Comparison of ENCODE assay signal across 8 mouse cellular contexts in genomic region chr7:89632342-89633251, GRCm38 (mm10). TPM values are rescaled to one million over a fixed set of nuclear protein-coding genes. Genes with fewer than 3 reads are reported as not detected.
A peak's percentile ranks its signal among the peaks of the same experiment; 100 is the strongest.
DNase-seq lines count a peak whose midpoint lies in the region; ATAC-seq and TF ChIP-seq lines count a peak whose summit lies in the region.

Gene Me3 (plus strand): TSS chr7:89632392.

- H3K4me2 ChIP-seq in forebrain, embryonic 13.5 days = peak within 1 kb of the TSS; percentile 99
- peak within 1 kb of the TSS; percentile 97 for H3K4me2 ChIP-seq in heart, embryonic 15.5 days
- peak within 1 kb of the TSS; percentile 93 for H3K4me2 ChIP-seq in liver, embryonic 11.5 days
- peak within 1 kb of the TSS; percentile 90 for H3K4me2 ChIP-seq in neural tube, embryonic 11.5 days (ENCODE audit: low read depth)

- H3K36me3 ChIP-seq in ES-Bruce4 (ENCODE audit: control insufficient read depth, insufficient read depth, low read length, poor library complexity, severe bottlenecking) = no peaks in the 10 kb centered on the region
- no peaks in the 10 kb centered on the region for H3K36me3 ChIP-seq in forebrain, embryonic 13.5 days (ENCODE audit: poor library complexity, severe bottlenecking)
- H3K36me3 ChIP-seq in heart, embryonic 15.5 days = no peaks in the 10 kb centered on the region
- no peaks in the 10 kb centered on the region for H3K36me3 ChIP-seq in liver, embryonic 11.5 days (ENCODE audit: control insufficient read depth, insufficient read depth, low read length)
- H3K36me3 ChIP-seq in neural tube, embryonic 11.5 days (ENCODE audit: control insufficient read depth, insufficient read depth, low read length) = no peaks in the 10 kb centered on the region

- WGBS in forebrain, embryonic 13.5 days = 5% methylated on average over 49 of the region's 49 CpGs
- WGBS in heart, embryonic 15.5 days = 5% methylated on average over 49 of the region's 49 CpGs
- 11% methylated on average over 45 of the region's 49 CpGs for WGBS in liver, embryonic 11.5 days
- WGBS in neural tube, embryonic 11.5 days = 5% methylated on average over 49 of the region's 49 CpGs

- no peak for TF ChIP-seq EP300 in ES-Bruce4 (IDR thresholded peaks at IDR 0.05; ENCODE audit: insufficient read depth, low read depth, low read length)

- H3K4me3 ChIP-seq in ES-Bruce4 (ENCODE audit: low read depth, low read length) = peak within 1 kb of the TSS; percentile 77
- H3K4me3 ChIP-seq in brown adipose tissue, adult 24 weeks (ENCODE audit: insufficient read depth, low read depth, low read length) = peak within 1 kb of the TSS; percentile 91
- H3K4me3 ChIP-seq in forebrain, embryonic 13.5 days = peak within 1 kb of the TSS; percentile 68
- peak within 1 kb of the TSS; percentile 77 for H3K4me3 ChIP-seq in heart, embryonic 15.5 days
- peak within 1 kb of the TSS; percentile 48 for H3K4me3 ChIP-seq in liver, embryonic 11.5 days (ENCODE audit: low read depth, low read length)
- H3K4me3 ChIP-seq in neural tube, embryonic 11.5 days (ENCODE audit: low read depth, low read length) = peak within 1 kb of the TSS; percentile 49

- H3K4me1 ChIP-seq in ES-Bruce4 (ENCODE audit: control insufficient read depth, insufficient read depth, low read length) = no peaks in the 10 kb centered on the region
- no peaks in the 10 kb centered on the region for H3K4me1 ChIP-seq in brown adipose tissue, adult 24 weeks (ENCODE audit: control insufficient read depth, insufficient read depth, insufficient read length, low read length)
- H3K4me1 ChIP-seq in forebrain, embryonic 13.5 days = peaks cover 12% of the 10 kb centered on the region; the same call in 1 of the 2 replicates
- peaks cover 2% of the 10 kb centered on the region; the same call in 1 of the 2 replicates for H3K4me1 ChIP-seq in heart, embryonic 15.5 days (replicated peaks)
- no peaks in the 10 kb centered on the region for H3K4me1 ChIP-seq in liver, embryonic 11.5 days (replicated peaks; ENCODE audit: control insufficient read depth, insufficient read depth, low read length)
- peaks cover 3% of the 10 kb centered on the region; the same call in 1 of the 2 replicates for H3K4me1 ChIP-seq in neural tube, embryonic 11.5 days (ENCODE audit: control insufficient read depth, insufficient read depth, low read length)

- TF ChIP-seq POLR2A in ES-Bruce4 (IDR thresholded peaks at IDR 0.05; ENCODE audit: insufficient read depth, low read length) = no peak

- TF ChIP-seq CTCF in ES-Bruce4 (IDR thresholded peaks at IDR 0.05; ENCODE audit: low read depth, low read length) = no peak

- peak; percentile 85 for DNase-seq in kidney, postnatal 14 days
- no peak for DNase-seq in liver, embryonic 11.5 days (ENCODE audit: low spot score)
- DNase-seq in neural tube, embryonic 11.5 days (ENCODE audit: low spot score) = peak; percentile 64
- DNase-seq in urinary bladder, postnatal 4 days (ENCODE audit: low spot score in 2 of 2) = peak; percentile 24 to 68

- H3K27ac ChIP-seq in ES-Bruce4 (ENCODE audit: insufficient read depth, low read length) = no peak within 1 kb of the TSS
- peak within 1 kb of the TSS; percentile 80 for H3K27ac ChIP-seq in brown adipose tissue, adult 24 weeks (replicated peaks; ENCODE audit: low read depth, low read length)
- no peak within 1 kb of the TSS for H3K27ac ChIP-seq in forebrain, embryonic 13.5 days
- H3K27ac ChIP-seq in heart, embryonic 15.5 days = peak within 1 kb of the TSS; percentile 37; the same call in 1 of the 2 replicates
- H3K27ac ChIP-seq in liver, embryonic 11.5 days (ENCODE audit: low read depth, low read length) = no peak within 1 kb of the TSS
- no peak within 1 kb of the TSS for H3K27ac ChIP-seq in neural tube, embryonic 11.5 days (ENCODE audit: low read depth, low read length)

- peaks cover 2% of the 10 kb centered on the region; the same call in 1 of the 2 replicates for H3K9me3 ChIP-seq in ES-Bruce4 (replicated peaks; ENCODE audit: control insufficient read depth, insufficient read depth, low read length, poor library complexity, severe bottlenecking)
- H3K9me3 ChIP-seq in forebrain, embryonic 13.5 days (replicated peaks) = no peaks in the 10 kb centered on the region
- no peaks in the 10 kb centered on the region for H3K9me3 ChIP-seq in heart, embryonic 15.5 days (replicated peaks)
- no peaks in the 10 kb centered on the region for H3K9me3 ChIP-seq in liver, embryonic 11.5 days (ENCODE audit: control insufficient read depth, low read length)
- no peaks in the 10 kb centered on the region for H3K9me3 ChIP-seq in neural tube, embryonic 11.5 days (ENCODE audit: control insufficient read depth, low read length)

- H3K27me3 ChIP-seq in ES-Bruce4 (ENCODE audit: control insufficient read depth, insufficient read depth, low read length, poor library complexity, severe bottlenecking) = no peaks in the 10 kb centered on the region; the same call in 1 of the 2 replicates
- peaks cover 5% of the 10 kb centered on the region; the same call in 1 of the 2 replicates for H3K27me3 ChIP-seq in forebrain, embryonic 13.5 days
- H3K27me3 ChIP-seq in heart, embryonic 15.5 days = 0 out of 2 replicates have a peak, but pooled peaks cover 5% of the 10 kb centered on the region
- H3K27me3 ChIP-seq in liver, embryonic 11.5 days (replicated peaks; ENCODE audit: control insufficient read depth, insufficient read depth, low read length) = peaks cover 10% of the 10 kb centered on the region; the same call in 1 of the 2 replicates
- no peaks in the 10 kb centered on the region for H3K27me3 ChIP-seq in neural tube, embryonic 11.5 days (ENCODE audit: control insufficient read depth, insufficient read depth, low read length)

- H3K9ac ChIP-seq in ES-Bruce4 (ENCODE audit: low read depth, poor library complexity, severe bottlenecking) = peak within 1 kb of the TSS; percentile 29; the same call in 1 of the 2 replicates
- H3K9ac ChIP-seq in forebrain, embryonic 13.5 days = peak within 1 kb of the TSS; percentile 79
- peak within 1 kb of the TSS; percentile 84 for H3K9ac ChIP-seq in heart, embryonic 15.5 days
- H3K9ac ChIP-seq in liver, embryonic 11.5 days (ENCODE audit: low read depth, low read length) = no peak within 1 kb of the TSS
- H3K9ac ChIP-seq in neural tube, embryonic 11.5 days (ENCODE audit: low read length) = peak within 1 kb of the TSS; percentile 60

- ATAC-seq in forebrain, embryonic 13.5 days = peak; percentile 80
- ATAC-seq in heart, embryonic 15.5 days (replicated peaks; ENCODE audit: insufficient number of reproducible peaks, insufficient read depth, low FRiP score, low read depth) = peak; percentile 76
- peak; percentile 49 for ATAC-seq in liver, embryonic 11.5 days (replicated peaks; ENCODE audit: low FRiP score)
- ATAC-seq in neural tube, embryonic 11.5 days (ENCODE audit: insufficient read depth, low FRiP score, low TSS enrichment) = peak; percentile 70

RNA-seq across cellular contexts. Expression of gene Me3, which starts in this region (rescaled TPM):
- 1.6 and 2.0 TPM in 2 replicates for polyA plus RNA-seq in ES-Bruce4 (2011; ENCODE audit: insufficient read depth, insufficient read length, low read depth, missing spikeins)
- polyA plus RNA-seq in brown adipose tissue, adult 24 weeks (2012; ENCODE audit: insufficient read depth, insufficient read length, missing spikeins) = 55.4 and 76.9 TPM in 2 replicates
- 1.5 and 1.6 TPM in 2 replicates for polyA plus RNA-seq in forebrain, embryonic 13.5 days (2015; fragmentation: Nextera tagmentation; extraction: Ambion mirVana)
- 5.7 and 7.5 TPM in 2 replicates for polyA plus RNA-seq in heart, embryonic 15.5 days (2015; fragmentation: Nextera tagmentation; extraction: Ambion mirVana)
- polyA plus RNA-seq in liver, embryonic 11.5 days (2014; fragmentation: Nextera tagmentation; extraction: Ambion mirVana) = 0.12 and 0.22 TPM in 2 replicates
- polyA plus RNA-seq in neural tube, embryonic 11.5 days (2014; fragmentation: Nextera tagmentation; extraction: Ambion mirVana) = 0.77 and 1.3 TPM in 2 replicates

Comparison
In these comparisons a context has a peak if more than half of its experiments do, and no peak if none do; other contexts are left out.
1. Peak in ATAC-seq, H3K4me3 ChIP-seq and H3K4me2 ChIP-seq in liver, embryonic 11.5 days; RNA of the gene not detected or under 1 TPM.
2. H3K27ac ChIP-seq: peak in brown adipose tissue, adult 24 weeks (single experiment) and heart, embryonic 15.5 days (single experiment); none in ES-Bruce4 (single experiment), forebrain, embryonic 13.5 days (single experiment), liver, embryonic 11.5 days (single experiment) and neural tube, embryonic 11.5 days (single experiment).
3. Peak in every context shown above with its lines, with median percentiles within 50 percentile points of each other: H3K4me3 ChIP-seq, ATAC-seq and H3K4me2 ChIP-seq.